Mouse (Mus musculus) left cerebral cortex, adult 2 months (tissue): ENCODE results near the gene Rab6b. TPM values are rescaled to one million over a fixed set of nuclear protein-coding genes. Genes with fewer than 3 reads are reported as not detected.

Experiments used
- DNase-seq, 2 experiments: peaks; one replicate each; pipeline ENCODE4 v3.0.0; 2021 to 2022; ENCODE audit warnings: low spot score in 2 of 2, mixed read lengths in 1 of 2; ENCODE audit errors: extremely low spot score in 1 of 2
- H3K27ac ChIP-seq: fragments of 200-600 bp; 2 replicates; pipeline ENCODE4 v1.8.1; 2022
- H3K4me3 ChIP-seq: fragments of 200-600 bp; 2 replicates; pipeline ENCODE4 v1.8.1; 2022
- CTCF ChIP-seq: fragments of 200-600 bp; IDR thresholded peaks from 2 replicates; pipeline ENCODE4 v1.8.1; 2022; ENCODE audit warnings: antibody characterized with exemption, mild to moderate bottlenecking, moderate library complexity
- intact Hi-C: fragments of 180-260 bp; cut with DNase I; formaldehyde crosslinking; loops from one replicate; pipeline ENCODE4 v1.15.1; 2025
- total RNA-seq, 2 experiments: library from RNA; stranded (reverse); gene quantifications; 2 replicates each; pipeline ENCODE4 v1.2.3; 2021

Gene Rab6b
- total RNA-seq, 2 experiments from 2014 or later = 605 to 610 TPM

GRCm38 (mm10) chr9:103120231-103120630 is 8.6 kb downstream of the Rab6b start:
- peak; percentile 8; the same call in 1 of the 2 replicates for TF ChIP-seq CTCF
- H3K27ac ChIP-seq = no peak overlapping the region
- no peak for DNase-seq
- H3K4me3 ChIP-seq = no peak overlapping the region
- intact Hi-C loops = no loop called here

GRCm38 (mm10) chr9:103121546-103121945 is 10.0 kb downstream of the Rab6b start:
- H3K27ac ChIP-seq = no peak overlapping the region
- H3K4me3 ChIP-seq = no peak overlapping the region
- DNase-seq = no peak
- intact Hi-C loops = no loop called here
- no peak for TF ChIP-seq CTCF

- Histone ChIP-seq H3K27ac (no peak overlapping the region), H3K4me3 (no peak overlapping the region)
- no peak for DNase-seq
- intact Hi-C loops = no loop called here
- TF ChIP-seq CTCF = no peak
Measured at GRCm38 (mm10) chr9:103124746-103125145, 13.2 kb downstream of the Rab6b start.

- H3K27ac ChIP-seq = peak overlapping the region; percentile 57
- no peak for DNase-seq
- intact Hi-C loops = loop anchor here (1.0 kb wide), 1 partner anchor 21 kb away; no protein-coding TSS in a partner anchor
- H3K4me3 ChIP-seq = no peak overlapping the region
- no peak for TF ChIP-seq CTCF
Measured at GRCm38 (mm10) chr9:103133493-103134124, 22.0 kb downstream of the Rab6b start.

- no peak for TF ChIP-seq CTCF
- peak; percentile 41 to 60 for DNase-seq
- intact Hi-C loops = loop anchor here (1.0 kb wide), 1 partner anchor 22 kb away; no protein-coding TSS in a partner anchor
- Histone ChIP-seq H3K27ac (peak overlapping the region; percentile 60), H3K4me3 (no peak overlapping the region)
Measured at GRCm38 (mm10) chr9:103134450-103135030, 23.0 kb downstream of the Rab6b start.

GRCm38 (mm10) chr9:103139481-103139880 is 27.9 kb downstream of the Rab6b start:
- DNase-seq = no peak
- no peak for TF ChIP-seq CTCF
- intact Hi-C loops = no loop called here
- Histone ChIP-seq H3K27ac (peak overlapping the region; percentile 28; the same call in 1 of the 2 replicates), H3K4me3 (no peak overlapping the region)

- Histone ChIP-seq H3K27ac (no peak overlapping the region; the same call in 1 of the 2 replicates), H3K4me3 (no peak overlapping the region)
- no peak for DNase-seq
- TF ChIP-seq CTCF = no peak
- intact Hi-C loops = no loop called here
Measured at GRCm38 (mm10) chr9:103140384-103140783, 28.8 kb downstream of the Rab6b start.

- TF ChIP-seq CTCF = no peak
- H3K27ac ChIP-seq = peak overlapping the region; percentile 56; the same call in 1 of the 2 replicates
- intact Hi-C loops = no loop called here
- H3K4me3 ChIP-seq = no peak overlapping the region
- no peak for DNase-seq
Measured at GRCm38 (mm10) chr9:103141266-103141665, 29.7 kb downstream of the Rab6b start.

GRCm38 (mm10) chr9:103143881-103144280 is 32.3 kb downstream of the Rab6b start:
- intact Hi-C loops = no loop called here
- Histone ChIP-seq H3K4me3 (no peak overlapping the region), H3K27ac (peak overlapping the region; percentile 63)
- no peak for DNase-seq
- no peak for TF ChIP-seq CTCF

- H3K4me3 ChIP-seq = no peak overlapping the region
- intact Hi-C loops = loop anchor here (5.0 kb wide), 2 partner anchors 33 to 53 kb away; partner anchors contain the start of gene Rab6b
- H3K27ac ChIP-seq = peak overlapping the region; percentile 48; the same call in 1 of the 2 replicates
- no peak for DNase-seq
- TF ChIP-seq CTCF = no peak
Measured at GRCm38 (mm10) chr9:103145351-103145750, 33.8 kb downstream of the Rab6b start.

- DNase-seq = no peak
- intact Hi-C loops = loop anchor here (5.0 kb wide), 2 partner anchors 34 to 54 kb away; partner anchors contain the start of gene Rab6b
- peak overlapping the region; percentile 40; the same call in 1 of the 2 replicates for H3K27ac ChIP-seq
- TF ChIP-seq CTCF = no peak
- no peak overlapping the region for H3K4me3 ChIP-seq
Measured at GRCm38 (mm10) chr9:103146257-103146656, 34.7 kb downstream of the Rab6b start.

- peak in 1 of 2 experiments; percentile 38 for DNase-seq
- TF ChIP-seq CTCF = no peak
- Histone ChIP-seq H3K4me3 (no peak overlapping the region), H3K27ac (peak overlapping the region; percentile 40)
- intact Hi-C loops = loop anchor here (5.0 kb wide), 2 partner anchors 34 to 54 kb away; partner anchors contain the start of gene Rab6b
Measured at GRCm38 (mm10) chr9:103146703-103147102, 35.1 kb downstream of the Rab6b start.
